Mouse (Mus musculus) C2C12 (cell line): ENCODE measurements around the gene Boc.

ENCODE experiments used
- CEBPB ChIP-seq: IDR thresholded peaks from one replicate; pipeline ENCODE4 v1.6.1; 2011; ENCODE audit warnings: low read depth, mild to moderate bottlenecking, control low read depth, moderate library complexity
- CTCF ChIP-seq: IDR thresholded peaks from one replicate; pipeline ENCODE4 v1.5.1; 2011; ENCODE audit not compliant: control insufficient read depth, insufficient read depth, insufficient read length
- MAX ChIP-seq: IDR thresholded peaks from one replicate; pipeline ENCODE4 v1.6.1; 2011; ENCODE audit warnings: mild to moderate bottlenecking, control low read depth
- MYOG ChIP-seq: IDR thresholded peaks from one replicate; pipeline ENCODE4 v1.6.1; 2011; ENCODE audit not compliant: control insufficient read depth, insufficient read length; ENCODE audit errors: extremely low read depth
- USF1 ChIP-seq: IDR thresholded peaks from one replicate; pipeline ENCODE4 v1.6.1; 2011; ENCODE audit warnings: low read depth, mild to moderate bottlenecking, control low read depth, moderate library complexity

GRCm38 (mm10) chr16:44606643-44607042, 47.9 kb upstream of the Boc start:
- TF ChIP-seq CTCF (no peak), CEBPB (no peak), USF1 (no peak), MAX (no peak), MYOG (no peak)
